Mouse (Mus musculus) testis, adult 2 months (tissue): ENCODE results near the gene Mical2.

Experiments
- CTCF ChIP-seq: fragments of 200-500 bp; IDR thresholded peaks from 2 replicates; pipeline ENCODE4 v1.5.1; 2012; ENCODE audit warnings: low read depth, mild to moderate bottlenecking, inconsistent platforms, low read length, moderate library complexity; ENCODE audit not compliant: control insufficient read depth, insufficient read depth, insufficient replicate concordance
- POLR2A ChIP-seq: fragments of 200-500 bp; IDR thresholded peaks from 2 replicates; pipeline ENCODE4 v1.6.1; 2012; ENCODE audit warnings: low read depth, mild to moderate bottlenecking, inconsistent platforms, low read length, moderate library complexity; ENCODE audit not compliant: control insufficient read depth

DNA sequence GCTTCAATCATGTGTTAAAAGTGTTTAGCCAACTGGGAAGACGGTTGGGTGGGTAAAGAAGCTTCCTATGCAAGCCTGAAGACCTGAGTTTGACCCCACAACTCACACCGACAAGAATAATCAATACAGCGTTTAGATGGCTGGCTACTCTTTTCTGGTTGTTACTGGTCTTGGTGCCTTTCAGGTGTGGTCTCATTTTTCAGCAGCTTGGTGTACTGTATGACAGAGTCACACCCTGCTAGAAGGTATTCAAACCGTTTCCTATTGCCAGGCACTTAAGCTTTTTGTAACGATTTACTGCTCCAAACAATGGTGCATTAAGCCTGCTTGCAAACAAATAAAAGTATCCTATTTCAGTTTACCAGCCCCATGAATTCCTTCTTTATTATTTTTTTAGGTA, 226.8 kb downstream of the Mical2 start:
- no peak for TF ChIP-seq POLR2A
- TF ChIP-seq CTCF: no peak
